Mouse (Mus musculus): Measurements from ENCODE around the gene Nab1.
A peak's percentile ranks its signal among the peaks of the same experiment; 100 is the strongest.
"Not testable (repeated sequence)": the region's sequence is repeated elsewhere in the genome, so short reads cannot be mapped to it uniquely, and the experiment has no call there.

Gene Nab1

DNA sequence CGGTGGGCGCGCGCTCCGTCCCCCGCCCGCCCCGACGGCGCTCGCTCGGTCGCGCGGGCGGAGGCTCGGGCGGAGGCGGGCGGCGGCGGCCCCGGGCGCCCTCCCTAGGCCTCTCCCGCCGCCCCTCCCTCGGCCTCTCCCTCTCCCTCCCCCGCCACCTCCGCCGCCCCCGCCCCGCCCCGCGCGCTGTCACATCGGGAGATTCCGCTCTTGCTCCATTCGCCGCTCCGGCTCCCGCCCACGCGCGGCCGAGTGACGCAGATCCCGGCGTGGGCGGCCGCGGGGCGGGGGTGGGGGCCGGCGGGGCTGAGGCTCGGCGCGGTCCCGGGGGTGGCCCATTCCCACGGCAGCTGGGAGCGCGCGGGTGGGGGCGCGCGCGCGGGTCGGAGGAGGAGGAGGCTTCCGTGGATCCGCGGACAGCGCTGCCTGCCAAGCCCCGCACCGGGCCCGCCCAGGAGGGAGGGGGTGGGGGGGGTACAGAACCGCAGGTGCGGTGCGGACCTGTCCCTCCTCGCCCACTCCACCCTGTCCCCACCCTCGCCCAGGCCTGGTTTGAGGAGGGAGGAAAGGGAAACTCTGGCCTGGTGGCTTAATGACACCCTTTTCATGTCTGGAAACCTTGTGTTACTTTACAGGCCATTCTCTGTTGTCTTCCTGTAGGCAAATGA lies at the start of gene Nab1:
Gene Nab1, minus strand, starts transcription at position 366 of the 668 bp plus-strand sequence.
- peak; percentile 50 for DNase-seq (ENCODE audit: low read depth, low spot score)

GRCm38 (mm10) chr1:52547451-52547850 lies 47.0 kb upstream of the Nab1 start:
- DNase-seq (ENCODE audit: low read depth, low spot score), result no peak

DNA sequence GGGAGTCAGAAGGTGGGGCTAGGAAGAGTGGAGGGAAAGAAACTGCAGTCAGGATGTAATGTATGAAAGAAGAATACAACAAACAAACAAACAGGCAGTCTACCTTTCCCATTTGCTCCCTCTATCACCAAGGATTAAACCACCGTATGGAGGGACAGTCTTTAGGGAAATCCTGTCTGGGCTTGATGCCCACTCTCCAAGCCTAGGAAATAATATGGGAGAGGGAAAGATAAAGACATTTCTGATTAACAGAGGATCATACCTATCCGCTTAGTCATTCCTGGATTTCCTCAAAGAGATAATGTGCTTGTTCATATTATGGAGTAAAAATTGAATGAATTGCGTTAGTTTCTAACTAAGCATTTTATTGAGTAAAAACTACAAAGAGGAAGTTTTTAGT lies 46.3 kb upstream of the Nab1 start:
- no peak for DNase-seq (ENCODE audit: low read depth, low spot score)

DNA sequence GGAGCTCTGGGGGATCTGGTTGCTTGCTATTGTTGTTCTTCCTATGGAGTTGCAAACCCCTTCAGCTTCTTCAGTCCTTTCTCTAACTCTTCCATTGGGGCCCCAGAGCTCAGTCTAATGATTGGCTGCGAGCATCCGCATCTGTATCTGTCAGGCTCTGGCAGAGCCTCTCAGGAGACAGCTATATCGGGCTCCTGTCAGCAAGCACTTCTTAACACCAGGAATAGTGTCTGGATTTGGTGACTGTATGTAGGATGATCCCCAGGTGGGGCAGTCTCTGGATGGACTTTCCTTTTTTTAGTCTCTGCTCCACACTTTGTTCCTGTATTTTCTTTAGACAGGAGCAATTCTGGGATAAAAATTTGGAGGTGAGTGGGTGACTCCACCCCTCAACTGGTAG lies 39.6 kb upstream of the Nab1 start:
- DNase-seq (ENCODE audit: low read depth, low spot score), result not testable (repeated sequence)

DNA sequence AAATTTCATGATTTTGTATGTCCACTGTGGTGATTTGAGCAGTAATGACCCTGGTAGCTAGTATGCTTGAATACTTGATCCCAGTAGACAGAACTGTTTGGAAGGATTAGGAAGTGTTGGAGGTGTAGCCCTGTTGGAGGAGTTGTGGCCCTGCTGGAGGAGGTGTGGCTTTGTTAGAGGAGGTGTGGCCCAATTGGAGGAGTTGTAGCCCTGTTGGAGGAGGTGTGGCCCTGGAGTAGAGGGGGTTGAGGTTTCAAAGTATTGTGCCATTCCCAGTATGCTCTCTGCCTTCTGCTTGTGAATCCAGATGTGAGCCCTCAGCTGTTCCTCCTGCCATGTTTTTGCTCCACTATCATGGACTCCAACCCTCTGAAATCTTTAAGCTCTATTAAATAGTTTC lies 29.5 kb upstream of the Nab1 start:
- peak; percentile 84 for DNase-seq (ENCODE audit: low read depth, low spot score)

DNA sequence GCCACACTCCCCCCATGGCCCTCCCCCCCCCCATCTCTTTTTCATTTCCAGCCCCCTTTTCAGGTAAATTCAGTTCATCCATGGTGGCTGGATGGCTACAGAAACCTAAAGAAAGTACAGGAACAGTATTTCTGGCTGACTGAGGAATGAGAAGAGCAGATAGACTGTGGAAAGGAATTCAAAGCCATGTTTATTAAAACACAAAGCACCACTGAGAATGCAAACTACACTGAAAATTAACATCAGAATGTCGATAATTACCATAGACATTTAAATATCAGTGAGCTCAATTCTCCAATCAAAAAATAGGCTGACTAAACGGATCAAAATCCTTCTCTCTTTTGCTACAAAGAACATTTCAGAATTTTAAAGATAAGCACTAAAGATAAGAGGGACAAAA lies 27.2 kb upstream of the Nab1 start:
- peak; percentile 75 for DNase-seq (ENCODE audit: low read depth, low spot score)

GRCm38 (mm10) chr1:52527252-52527651 lies 26.8 kb upstream of the Nab1 start:
- peak; percentile 68 for DNase-seq (ENCODE audit: low read depth, low spot score)

DNA sequence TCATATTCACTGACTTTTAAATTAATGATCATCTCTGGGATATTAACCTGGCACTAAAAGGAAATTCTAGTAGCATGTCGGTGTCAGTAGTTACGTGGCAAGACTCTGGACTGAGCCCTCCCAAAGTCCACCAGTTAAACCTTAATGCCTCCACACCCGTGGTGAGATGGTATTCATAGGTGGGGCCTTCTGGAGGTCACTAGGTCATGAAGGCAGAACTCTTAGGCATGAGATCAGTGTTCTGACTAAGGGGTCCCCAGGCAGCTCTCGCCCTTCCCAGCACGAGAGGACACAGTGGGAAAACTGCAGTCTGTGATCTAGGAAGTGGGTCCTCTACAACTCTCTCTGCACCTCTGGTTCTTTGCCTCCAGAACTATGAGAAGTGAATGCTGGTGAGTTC lies 24.2 kb upstream of the Nab1 start:
- DNase-seq (ENCODE audit: low read depth, low spot score), result peak; percentile 48

GRCm38 (mm10) chr1:52524150-52524549 lies 23.7 kb upstream of the Nab1 start:
- no peak for DNase-seq (ENCODE audit: low read depth, low spot score)

GRCm38 (mm10) chr1:52521436-52521993 lies 21.0 kb upstream of the Nab1 start:
- DNase-seq (ENCODE audit: low read depth, low spot score), result no peak

GRCm38 (mm10) chr1:52520131-52520530 lies 19.7 kb upstream of the Nab1 start:
- no peak for DNase-seq (ENCODE audit: low read depth, low spot score)

DNA sequence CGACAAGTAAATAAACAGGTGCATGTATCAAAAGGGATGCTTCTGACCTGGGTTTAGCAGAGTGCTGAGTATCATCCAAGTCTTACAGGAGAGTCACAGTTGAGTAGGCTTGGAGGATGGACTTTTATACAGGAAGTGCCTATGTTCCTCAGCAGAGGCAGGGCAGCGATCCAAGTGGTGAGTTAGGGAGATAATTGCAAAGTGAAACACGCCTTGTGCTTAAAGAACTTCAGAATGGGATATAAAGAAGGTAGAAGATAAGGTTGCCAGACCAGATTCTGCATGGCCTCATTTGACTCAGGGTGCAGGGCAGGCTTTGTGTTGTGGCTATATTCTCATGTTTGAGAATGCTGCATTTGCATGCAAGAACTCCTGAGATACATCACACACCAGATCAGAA lies 14.8 kb upstream of the Nab1 start:
- no peak for DNase-seq (ENCODE audit: low read depth, low spot score)

- no peak for DNase-seq (ENCODE audit: low read depth, low spot score)
Measured at GRCm38 (mm10) chr1:52511788-52512425, 11.4 kb upstream of the Nab1 start.

GRCm38 (mm10) chr1:52506211-52506610 lies 5.7 kb upstream of the Nab1 start:
- no peak for DNase-seq (ENCODE audit: low read depth, low spot score)

DNA sequence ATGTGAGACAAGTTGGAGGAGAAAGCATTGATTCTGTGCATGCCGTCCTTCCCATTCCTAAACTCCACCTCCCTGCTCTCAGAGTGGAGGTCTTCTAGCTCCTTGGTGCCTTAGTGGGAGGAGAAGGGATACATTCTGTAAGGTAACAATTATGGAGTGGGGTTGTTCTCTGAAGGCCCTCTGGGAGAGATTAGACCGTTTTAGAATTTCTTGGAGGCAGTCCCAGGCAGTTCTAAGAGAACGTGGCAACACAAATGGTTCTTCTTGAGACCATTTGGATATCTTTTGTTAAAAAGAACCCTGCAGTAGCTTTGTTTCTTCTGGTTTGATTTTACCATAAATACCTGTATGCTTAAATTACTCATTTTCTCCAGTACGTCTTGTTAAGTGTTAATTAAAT lies 1.8 kb upstream of the Nab1 start:
- no peak for DNase-seq (ENCODE audit: low read depth, low spot score)

DNA sequence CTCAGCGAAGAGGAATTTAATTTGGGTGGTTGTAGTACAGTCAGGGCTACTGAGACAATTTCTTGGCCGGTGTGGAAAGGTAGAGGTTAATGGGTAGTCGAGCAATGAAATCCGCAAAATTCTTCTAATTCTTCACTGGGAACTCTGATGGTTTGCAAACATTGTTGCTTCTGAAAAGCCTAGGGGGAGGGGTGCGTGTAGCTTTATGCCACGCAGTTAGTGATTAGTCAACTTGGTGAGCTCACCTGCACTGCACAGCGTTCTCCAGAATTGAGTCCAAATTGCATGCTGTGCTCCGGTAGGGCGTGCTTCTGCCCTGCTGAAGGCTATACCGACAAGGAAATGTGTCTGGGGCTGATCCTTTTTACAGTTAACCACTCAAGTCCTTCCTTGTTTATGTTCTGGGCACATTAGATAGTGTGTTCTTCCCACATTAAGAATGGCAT lies 1.2 kb upstream of the Nab1 start:
- no peak for DNase-seq (ENCODE audit: low read depth, low spot score)

DNA sequence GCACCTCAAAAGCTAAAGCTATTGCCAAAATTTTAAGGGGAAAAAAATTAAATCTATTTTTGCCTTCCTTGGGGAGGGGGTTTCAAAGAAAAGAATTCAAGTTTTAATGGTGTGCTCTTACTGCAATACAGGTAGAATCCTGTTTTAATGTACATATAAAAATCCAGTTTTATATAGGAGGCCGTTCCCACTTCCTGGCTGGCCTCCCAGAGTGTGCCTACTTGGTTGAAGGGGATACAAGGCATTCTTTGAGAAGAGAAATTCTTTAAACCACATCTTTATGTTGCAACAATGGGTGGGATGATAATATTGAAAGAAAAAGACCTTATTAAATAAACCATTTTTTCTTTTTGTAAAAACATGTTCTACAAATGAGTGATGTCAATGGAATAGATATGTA lies 611 bp upstream of the Nab1 start:
- DNase-seq (ENCODE audit: low read depth, low spot score), result no peak

DNA sequence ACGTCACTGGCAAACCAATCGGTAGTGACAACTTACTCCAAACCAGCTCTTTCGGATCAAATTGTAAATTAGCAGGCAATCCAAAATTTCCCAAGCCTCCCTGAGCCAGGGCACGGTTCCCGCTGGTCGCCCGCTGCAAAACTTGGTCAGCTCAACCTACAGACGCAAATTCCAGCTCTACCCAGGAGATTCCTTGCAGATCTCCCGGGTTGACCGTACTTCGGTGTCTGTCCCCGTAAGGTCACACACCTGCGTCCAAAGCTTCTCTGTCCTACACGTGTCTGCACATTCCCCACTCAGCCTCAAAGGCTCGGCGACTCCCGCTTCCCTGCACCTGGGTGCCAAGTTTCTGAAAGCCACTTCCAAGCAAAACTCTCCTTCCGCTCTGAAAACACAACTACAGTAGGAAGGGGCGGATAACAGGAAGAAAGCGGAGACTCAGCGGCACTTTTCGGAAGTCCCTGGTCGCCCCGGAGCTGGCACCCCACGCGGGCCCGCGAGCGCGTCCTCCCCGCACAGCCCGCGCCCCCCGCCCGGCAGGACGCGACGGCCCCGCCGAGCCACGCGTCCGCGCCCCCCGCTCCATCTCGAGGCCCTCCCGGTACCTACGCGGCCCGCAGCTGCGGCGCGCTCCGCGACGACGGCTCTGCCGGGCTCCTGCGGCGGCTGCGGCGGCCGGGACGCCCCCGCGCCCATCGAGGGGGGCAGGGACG lies 722 bp downstream of the Nab1 start:
- DNase-seq (ENCODE audit: low read depth, low spot score), result peak; percentile 72

DNA sequence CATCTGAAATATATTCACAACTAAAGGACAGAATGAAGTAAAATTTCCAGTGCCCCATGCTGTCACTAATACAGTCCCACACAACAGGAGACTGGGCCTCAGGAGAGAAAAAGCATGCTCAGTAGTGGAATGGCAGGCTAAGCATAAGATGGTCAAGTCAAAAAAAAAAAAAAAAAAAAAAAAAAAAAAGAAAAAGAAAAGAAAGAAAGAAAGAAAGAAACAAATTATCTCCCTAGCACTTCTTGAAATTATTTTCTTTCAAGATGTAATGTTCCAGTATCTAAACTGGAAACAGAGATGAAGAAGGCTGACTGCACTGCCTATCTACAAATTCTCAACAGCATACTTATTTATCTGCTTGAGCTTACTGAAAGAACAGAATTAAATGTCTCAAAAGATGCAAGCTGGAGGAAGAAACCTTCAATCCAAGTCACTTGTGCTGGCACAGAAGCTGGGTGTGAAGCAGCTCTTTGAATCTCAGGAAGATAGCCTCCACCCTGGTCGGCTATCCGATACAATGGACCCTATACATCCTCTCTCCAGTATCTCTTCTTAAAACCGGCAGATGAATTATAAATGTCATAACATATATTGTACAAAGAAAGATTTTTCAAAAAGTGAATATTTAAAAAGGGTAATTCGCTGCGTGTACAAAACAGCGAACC lies 1.6 kb downstream of the Nab1 start:
- DNase-seq (ENCODE audit: low read depth, low spot score), result no peak

DNA sequence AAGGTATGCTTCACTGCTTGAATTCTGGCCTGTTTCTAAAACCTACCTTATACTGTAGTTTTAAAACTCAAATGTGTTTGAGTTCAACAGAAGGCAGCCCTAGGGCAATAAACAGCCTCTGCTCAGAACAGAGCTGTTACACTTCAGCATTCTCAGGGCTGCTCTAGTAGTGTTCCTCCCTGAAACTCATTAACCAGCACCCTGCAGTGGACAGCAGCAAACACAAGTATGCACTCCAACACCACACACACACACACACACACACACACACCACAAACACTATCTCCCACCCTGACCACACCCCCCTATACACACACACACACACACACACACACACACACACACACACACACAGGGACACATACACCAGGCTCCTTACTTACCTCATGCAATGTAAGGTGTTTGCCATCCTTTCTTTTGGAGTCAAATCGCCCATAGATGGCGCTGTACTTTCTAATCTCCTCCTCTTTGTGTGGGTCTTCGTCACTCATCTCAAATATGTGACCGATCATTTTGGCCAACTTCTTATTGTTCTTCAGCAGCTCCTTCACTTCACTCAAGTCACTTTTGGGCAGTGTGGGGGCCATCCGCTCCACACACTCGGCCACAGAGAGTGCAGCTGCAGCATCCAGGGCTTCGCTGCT lies 10.8 kb downstream of the Nab1 start:
- DNase-seq (ENCODE audit: low read depth, low spot score), result peak; percentile 82

- no peak for DNase-seq (ENCODE audit: low read depth, low spot score)
Measured at GRCm38 (mm10) chr1:52484980-52485379, 15.5 kb downstream of the Nab1 start.
